Mouse (Mus musculus) forebrain, postnatal 0 days (tissue): Measurements from ENCODE around the gene Sox11. TPM values are rescaled to one million over a fixed set of nuclear protein-coding genes. Genes with fewer than 3 reads are reported as not detected.
A peak's percentile ranks its signal among the peaks of the same experiment; 100 is the strongest.

Experiments used
- ATAC-seq: fragments of 200-750 bp; cut with Nextera tagmentation; 2 replicates; pipeline ENCODE4 v1.8.0; 2017; ENCODE audit warnings: mild to moderate bottlenecking, moderate library complexity
- DNase-seq: peaks from one replicate; pipeline ENCODE4 v3.0.0-alpha.2; 2015
- H3K27ac ChIP-seq: fragments of 300-500 bp; sonication (generic); 2 replicates; pipeline ENCODE4 v1.5.1; 2014; ENCODE audit warnings: low read depth, mild to moderate bottlenecking, antibody characterized with exemption, low read length, moderate library complexity, mixed read lengths
- H3K27me3 ChIP-seq: fragments of 300-500 bp; sonication (generic); 2 replicates; pipeline ENCODE4 v1.6.1; 2014; ENCODE audit warnings: mild to moderate bottlenecking, low read length, mixed read lengths; ENCODE audit not compliant: insufficient read depth
- H3K36me3 ChIP-seq: fragments of 300-500 bp; sonication (generic); 2 replicates; pipeline ENCODE4 v1.6.1; 2014; ENCODE audit warnings: mild to moderate bottlenecking, moderate library complexity; ENCODE audit not compliant: insufficient read depth
- H3K4me1 ChIP-seq: fragments of 300-500 bp; sonication (generic); 2 replicates; pipeline ENCODE4 v1.6.1; 2014; ENCODE audit warnings: antibody characterized with exemption; ENCODE audit not compliant: insufficient read depth
- H3K4me2 ChIP-seq: fragments of 300-500 bp; sonication (generic); 2 replicates; pipeline ENCODE4 v1.6.1; 2014; ENCODE audit warnings: low read depth, mild to moderate bottlenecking, moderate library complexity
- H3K4me3 ChIP-seq: fragments of 300-500 bp; sonication (generic); 2 replicates; pipeline ENCODE4 v1.5.1; 2014; ENCODE audit warnings: low read depth, low read length, mixed read lengths
- H3K9ac ChIP-seq: fragments of 300-500 bp; sonication (generic); 2 replicates; pipeline ENCODE4 v1.6.1; 2014; ENCODE audit warnings: mild to moderate bottlenecking
- H3K9me3 ChIP-seq: fragments of 300-500 bp; sonication (generic); 2 replicates; pipeline ENCODE4 v1.6.1; 2016; ENCODE audit warnings: low read length
- CTCF ChIP-seq: sonication (generic); IDR thresholded peaks from 2 replicates; pipeline ENCODE4 v1.5.1; 2016; ENCODE audit warnings: antibody characterized with exemption, control low read depth, low read depth
- WGBS: fragments of 180-500 bp; shearing (Covaris S2); extraction: QIAGEN DNeasy Blood & Tissue Kit; methylation state at CpG from one replicate; pipeline ENCODE4 v1.1.7; 2014; 5-methylcytosine and 5-hydroxymethylcytosine counted together
- polyA plus RNA-seq: library from polyadenylated mRNA; unstranded; fragments of >200 nt; fragmentation: Nextera tagmentation; extraction: Ambion mirVana; gene quantifications from 2 replicates; pipeline ENCODE4 v1.2.1, GENCODE M21; 2015
- total RNA-seq: library from RNA; depleted of rRNA; stranded (reverse); fragments of >200 nt; gene quantifications from 2 replicates; pipeline ENCODE4 v1.2.3, GENCODE M21; 2014

The Sox11 gene
- total and polyA plus RNA-seq, 2 experiments from 2014 or later: 288 to 297 TPM

DNA sequence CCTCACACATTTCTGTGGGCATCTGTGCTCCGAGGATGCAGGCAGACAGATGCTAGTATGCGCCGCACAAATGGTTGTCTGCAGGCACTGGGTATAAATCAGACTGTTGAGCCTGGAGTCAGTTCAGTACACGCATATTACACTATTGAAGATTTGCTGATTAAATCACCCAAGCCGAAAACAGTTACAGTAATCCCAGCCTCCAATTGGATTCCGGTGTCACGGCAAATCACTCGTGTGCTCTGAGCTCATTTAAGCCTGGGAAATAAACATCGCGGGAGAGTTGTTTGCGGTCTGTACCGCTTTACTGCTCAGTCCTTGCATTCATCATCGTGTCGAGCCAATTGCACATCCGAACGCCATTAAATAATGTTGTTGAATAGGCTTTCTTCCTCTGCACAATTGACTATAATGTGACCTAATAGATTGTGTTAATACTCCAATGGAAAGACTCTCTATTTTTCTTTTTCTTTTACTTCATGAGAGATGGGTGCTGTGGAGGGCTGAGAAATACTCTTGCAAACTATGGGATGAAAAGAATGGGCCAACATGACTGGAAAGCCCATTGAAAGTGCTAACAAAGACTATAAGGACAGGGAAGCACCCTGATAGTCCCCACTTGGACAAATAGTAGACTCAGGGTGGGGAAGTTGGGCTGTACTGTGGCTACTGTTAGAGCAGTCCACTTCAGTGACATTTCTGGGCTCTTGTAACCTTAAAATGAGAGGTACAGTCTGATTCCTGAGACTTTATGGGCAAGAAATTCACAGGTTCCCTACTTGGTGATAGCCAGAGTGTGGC is 21.7 kb upstream of the Sox11 start:
- ATAC-seq: peak; percentile 89
- no peak for TF ChIP-seq CTCF
- 19% methylated on average over 16 of the region's 16 CpGs for WGBS

DNA sequence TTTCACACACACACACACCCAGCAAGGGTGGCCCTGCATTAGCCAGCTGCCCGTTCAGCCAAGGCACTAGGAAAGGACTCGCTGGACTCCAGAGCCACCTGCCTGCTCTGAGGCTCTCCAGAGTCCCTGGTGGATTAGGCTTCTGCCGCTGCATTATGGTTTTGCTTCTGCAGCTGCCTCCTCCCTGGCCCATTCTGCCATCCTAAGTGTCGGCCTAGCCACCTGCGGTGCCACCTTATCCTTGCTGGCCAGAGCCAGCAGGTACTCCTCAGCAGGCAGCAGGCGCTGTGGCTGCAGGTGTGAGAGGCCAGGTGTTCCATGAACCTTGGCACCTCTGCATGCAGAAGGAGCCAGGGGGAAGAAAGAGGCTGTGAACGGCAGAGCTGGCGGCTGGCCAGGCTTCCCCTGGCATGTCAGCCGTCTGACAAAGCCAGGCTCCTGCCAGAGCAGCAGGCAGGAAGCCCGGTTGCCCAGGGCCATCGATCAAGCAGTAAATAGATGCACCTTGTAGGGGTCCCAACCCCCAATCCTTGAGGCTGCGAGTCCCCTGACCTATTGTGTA is 14.8 kb upstream of the Sox11 start:
- Histone ChIP-seq H3K4me3 (no peak overlapping the region), H3K4me2 (peak overlapping the region; percentile 23), H3K27ac (peak overlapping the region; percentile 69), H3K4me1 (peaks cover 10% of the 10 kb centered on the region), H3K9me3 (no peaks in the 10 kb centered on the region), H3K27me3 (no peaks in the 10 kb centered on the region), H3K36me3 (no peaks in the 10 kb centered on the region), H3K9ac (0 out of 2 replicates have a peak overlapping the region, but pooled peaks have one; percentile 14)
- ATAC-seq (peak; percentile 74), DNase-seq (peak; percentile 78)
- TF ChIP-seq CTCF: no peak
- WGBS: 7% methylated on average over 12 of the region's 12 CpGs

More for the DNA sequence above, 21.7 kb upstream of the Sox11 start:
- peak; percentile 54 for DNase-seq
- peak overlapping the region; percentile 17; the same call in 1 of the 2 replicates for H3K4me3 ChIP-seq
- H3K9ac ChIP-seq: peak overlapping the region; percentile 33
- H3K27ac ChIP-seq: no peak overlapping the region
- no peaks in the 10 kb centered on the region for H3K27me3 ChIP-seq
- 0 out of 2 replicates have a peak, but pooled peaks cover 2% of the 10 kb centered on the region for H3K4me1 ChIP-seq
- H3K36me3 ChIP-seq: no peaks in the 10 kb centered on the region
- H3K9me3 ChIP-seq: no peaks in the 10 kb centered on the region
- peak overlapping the region; percentile 30 for H3K4me2 ChIP-seq

DNA sequence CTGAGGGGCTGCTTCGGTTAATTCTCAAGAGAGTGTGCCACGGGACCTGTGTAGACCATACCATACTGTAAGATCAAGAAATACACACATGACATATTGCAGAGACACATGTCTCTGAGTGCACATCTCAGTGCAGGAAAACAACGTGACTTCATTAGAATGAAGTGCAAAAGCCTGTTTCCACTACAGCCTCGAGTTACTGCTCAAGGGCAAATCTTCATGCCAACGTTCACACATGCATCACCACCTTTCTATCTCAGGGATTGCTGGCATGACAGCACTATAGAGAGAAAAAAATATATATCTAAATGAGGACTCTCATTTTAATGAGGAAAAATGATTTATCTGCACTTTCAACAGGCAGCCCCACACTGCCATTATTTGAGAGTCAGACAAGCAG is 14.2 kb upstream of the Sox11 start:
- H3K4me3 ChIP-seq: no peak overlapping the region
- H3K9ac ChIP-seq: no peak overlapping the region
- H3K4me2 ChIP-seq: no peak overlapping the region
- H3K9me3 ChIP-seq: no peaks in the 10 kb centered on the region
- 50% methylated on average over 5 of the region's 5 CpGs for WGBS
- peaks cover 10% of the 10 kb centered on the region for H3K4me1 ChIP-seq
- ATAC-seq (0 out of 2 replicates have a peak, but pooled peaks have one; percentile 16), DNase-seq (no peak)
- H3K27ac ChIP-seq: peak overlapping the region; percentile 69; the same call in 1 of the 2 replicates
- TF ChIP-seq CTCF: no peak
- no peaks in the 10 kb centered on the region for H3K36me3 ChIP-seq
- H3K27me3 ChIP-seq: no peaks in the 10 kb centered on the region

DNA sequence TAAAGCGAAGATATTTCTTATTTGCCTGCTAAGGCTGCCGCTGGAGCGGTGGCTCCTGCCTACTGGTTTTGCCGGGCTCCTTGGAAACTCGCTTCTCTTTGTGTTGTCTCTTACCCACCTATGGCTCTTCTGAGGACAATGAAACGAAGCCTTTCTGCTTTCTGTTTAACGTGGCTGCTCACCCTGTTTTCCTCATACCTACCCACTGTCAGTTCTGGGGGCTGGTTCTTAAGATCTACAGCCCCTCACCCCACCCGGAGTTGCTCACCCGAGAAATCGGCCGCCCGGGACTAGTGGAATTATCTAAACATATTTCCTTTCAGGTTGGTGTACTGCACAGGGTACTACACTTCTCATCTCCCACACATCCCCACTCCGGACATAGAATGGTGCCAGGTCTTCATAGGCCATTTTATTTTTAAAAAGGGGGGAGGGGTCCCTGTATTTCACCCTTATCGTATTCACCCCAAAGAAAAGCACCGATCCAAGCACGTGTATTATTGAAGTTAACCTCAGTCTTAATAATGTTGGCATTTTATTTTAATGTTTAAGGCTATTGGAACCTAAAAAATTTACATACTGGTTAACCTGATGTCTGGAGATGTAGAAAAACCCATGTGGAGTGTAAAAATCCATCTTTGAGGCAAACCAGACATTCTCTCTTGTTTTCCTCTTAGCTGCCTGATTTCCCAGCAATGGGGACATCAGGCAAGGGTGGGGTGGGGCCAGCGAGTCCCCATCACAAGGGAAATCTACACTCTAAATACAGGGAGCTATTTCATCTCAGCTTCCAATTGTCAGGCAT is 1.4 kb upstream of the Sox11 start:
- ATAC-seq: no peak
- 2% methylated on average over 17 of the region's 17 CpGs for WGBS
- peak overlapping the region; percentile 99 for H3K9ac ChIP-seq

DNA sequence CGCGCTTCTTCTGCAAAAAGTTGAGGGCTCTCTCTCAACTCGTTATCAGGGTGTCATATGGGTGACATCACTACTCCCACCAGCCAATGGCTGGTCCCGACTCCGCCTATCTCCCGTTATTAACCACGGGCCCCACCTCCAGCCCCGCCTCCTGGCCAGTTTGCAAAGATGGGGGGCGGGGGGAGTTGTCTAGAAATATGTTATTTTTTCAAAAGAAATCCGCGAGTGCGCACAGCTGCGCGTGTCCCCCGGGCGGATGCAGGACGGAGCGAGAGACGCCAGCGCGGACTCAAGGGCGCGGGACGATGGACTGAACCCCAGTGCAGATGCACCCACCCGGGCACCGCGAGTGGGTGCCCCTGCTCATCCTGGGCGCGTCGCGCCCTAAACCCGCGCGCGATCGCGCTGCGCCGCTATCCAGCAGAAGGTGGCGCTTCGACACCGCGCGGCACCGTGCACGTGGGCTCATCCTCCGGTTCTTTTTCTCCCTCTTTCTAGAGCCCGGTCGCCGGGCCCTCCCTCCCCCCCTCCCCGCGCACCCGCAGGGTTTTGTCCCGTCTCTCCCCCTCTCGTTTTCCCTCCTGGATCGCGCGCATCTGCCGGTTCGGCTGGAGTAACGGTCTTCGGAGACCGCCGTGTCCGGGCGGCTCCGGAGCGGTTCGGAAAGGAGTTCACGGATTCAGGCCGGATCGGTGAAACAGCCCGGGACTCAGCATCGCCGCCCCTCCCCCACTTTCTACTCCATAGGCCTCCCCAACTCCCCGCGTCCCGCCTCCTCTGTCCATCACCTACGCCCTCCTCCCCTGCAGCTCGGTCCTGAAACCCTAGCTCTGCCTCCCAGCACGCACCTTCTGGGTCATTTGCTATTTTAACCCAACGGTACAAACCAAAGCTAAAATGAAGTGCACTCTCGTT is 574 bp upstream of the Sox11 start:
- 1% methylated on average over 80 of the region's 83 CpGs for WGBS

More for the DNA sequence above, 1.4 kb upstream of the Sox11 start:
- Histone ChIP-seq H3K4me2 (peak overlapping the region; percentile 61), H3K4me3 (peak overlapping the region; percentile 87), H3K36me3 (no peaks in the 10 kb centered on the region), H3K27ac (peak overlapping the region; percentile 98), H3K27me3 (no peaks in the 10 kb centered on the region), H3K4me1 (no peaks in the 10 kb centered on the region), H3K9me3 (no peaks in the 10 kb centered on the region)
- DNase-seq: no peak
- no peak for TF ChIP-seq CTCF

More for the DNA sequence above, 574 bp upstream of the Sox11 start:
- ATAC-seq: peak; percentile 93
- TF ChIP-seq CTCF: peak; percentile 84
- Histone ChIP-seq H3K4me3 (peak overlapping the region; percentile 87), H3K4me2 (peak overlapping the region; percentile 61), H3K27ac (peak overlapping the region; percentile 98), H3K9me3 (no peaks in the 10 kb centered on the region), H3K36me3 (no peaks in the 10 kb centered on the region), H3K4me1 (no peaks in the 10 kb centered on the region), H3K9ac (peak overlapping the region; percentile 99), H3K27me3 (no peaks in the 10 kb centered on the region)
- peak; percentile 98 for DNase-seq
